Mouse (Mus musculus) liver, postnatal 0 days (tissue): ENCODE data around the gene Smg6.

Source experiments
- CTCF ChIP-seq: sonication (generic); IDR thresholded peaks from 2 replicates; pipeline ENCODE4 v1.5.1; 2016; ENCODE audit warnings: antibody characterized with exemption, low read depth
- EP300 ChIP-seq: IDR thresholded peaks from 2 replicates; pipeline ENCODE4 v1.6.1; 2016; ENCODE audit warnings: antibody characterized with exemption, low read depth, mild to moderate bottlenecking

- TF ChIP-seq CTCF (no peak), EP300 (no peak)
Measured at GRCm38 (mm10) chr11:75141913-75142312, 216.3 kb downstream of the Smg6 start.
